Mouse (Mus musculus) stomach, postnatal 0 days (tissue): Measurements from ENCODE around the gene Gtf2ird2. TPM values are rescaled to one million over a fixed set of nuclear protein-coding genes. Genes with fewer than 3 reads are reported as not detected.
A peak's percentile ranks its signal among the peaks of the same experiment; 100 is the strongest.

Experiments used
- ATAC-seq: fragments of 200-750 bp; cut with Nextera tagmentation; 2 replicates; pipeline ENCODE4 v1.8.0; 2017; ENCODE audit not compliant: low FRiP score, low TSS enrichment
- DNase-seq: peaks from one replicate; pipeline ENCODE4 v3.0.0-alpha.2; 2016; ENCODE audit warnings: low spot score
- H3K27ac ChIP-seq: fragments of 300-500 bp; sonication (generic); replicated peaks from 2 replicates; pipeline ENCODE4 v1.5.1; 2014; ENCODE audit warnings: mild to moderate bottlenecking, control low read depth
- H3K27me3 ChIP-seq: fragments of 300-500 bp; sonication (generic); 2 replicates; pipeline ENCODE4 v1.6.1; 2014; ENCODE audit warnings: low read length; ENCODE audit not compliant: control insufficient read depth, insufficient read depth
- H3K36me3 ChIP-seq: fragments of 300-500 bp; sonication (generic); 2 replicates; pipeline ENCODE4 v1.6.1; 2014; ENCODE audit warnings: low read length, mixed read lengths; ENCODE audit not compliant: control insufficient read depth, insufficient read depth
- H3K4me1 ChIP-seq: fragments of 300-500 bp; sonication (generic); replicated peaks from 2 replicates; pipeline ENCODE4 v1.6.1; 2014; ENCODE audit warnings: antibody characterized with exemption; ENCODE audit not compliant: control insufficient read depth, insufficient read depth
- H3K4me2 ChIP-seq: fragments of 300-500 bp; sonication (generic); replicated peaks from 2 replicates; pipeline ENCODE4 v1.6.1; 2014; ENCODE audit warnings: low read depth, mild to moderate bottlenecking, control low read depth, moderate library complexity
- H3K4me3 ChIP-seq: fragments of 300-500 bp; sonication (generic); 2 replicates; pipeline ENCODE4 v1.5.1; 2014; ENCODE audit warnings: low read depth, low read length, control low read depth
- H3K9ac ChIP-seq: fragments of 300-500 bp; sonication (generic); 2 replicates; pipeline ENCODE4 v1.6.1; 2014; ENCODE audit warnings: mild to moderate bottlenecking, low read length, control low read depth, mixed read lengths
- H3K9me3 ChIP-seq: fragments of 300-500 bp; sonication (generic); 2 replicates; pipeline ENCODE4 v1.6.1; 2016; ENCODE audit warnings: low read length; ENCODE audit not compliant: control insufficient read depth
- CTCF ChIP-seq: IDR thresholded peaks from 2 replicates; pipeline ENCODE4 v1.5.1; 2016; ENCODE audit warnings: antibody characterized with exemption, low read depth, mild to moderate bottlenecking, moderate library complexity
- EP300 ChIP-seq: optimal IDR thresholded peaks from 2 replicates; pipeline ENCODE3; 2016; ENCODE audit warnings: antibody characterized with exemption
- WGBS: fragments of 180-500 bp; shearing (Covaris S2); extraction: QIAGEN DNeasy Blood & Tissue Kit; methylation state at CpG from one replicate; pipeline ENCODE4 v1.1.7; 2014; 5-methylcytosine and 5-hydroxymethylcytosine counted together
- polyA plus RNA-seq: library from polyadenylated mRNA; unstranded; fragments of >200 nt; fragmentation: Nextera tagmentation; extraction: Ambion mirVana; gene quantifications from 2 replicates; pipeline ENCODE4 v1.2.1, GENCODE M21; 2015

The Gtf2ird2 gene
- polyA plus RNA-seq, 1 experiment from 2014 or later, result 3.2 TPM

GRCm38 (mm10) chr5:134226946-134227345, 43.1 kb downstream of the Gtf2ird2 start:
- Histone ChIP-seq H3K9ac (no peak overlapping the region), H3K27ac (no peak overlapping the region), H3K4me3 (no peak overlapping the region), H3K4me1 (no peaks in the 10 kb centered on the region), H3K9me3 (no peaks in the 10 kb centered on the region), H3K27me3 (no peaks in the 10 kb centered on the region), H3K4me2 (no peak overlapping the region), H3K36me3 (no peaks in the 10 kb centered on the region)
- DNase-seq (no peak), ATAC-seq (no peak)
- TF ChIP-seq CTCF (no peak), EP300 (no peak)
- 49% methylated on average over 12 of the region's 12 CpGs for WGBS

- TF ChIP-seq CTCF, result peak; percentile 68
- no peak for TF ChIP-seq EP300
- ATAC-seq, result no peak
- Histone ChIP-seq H3K4me2 (no peak overlapping the region), H3K4me1 (no peaks in the 10 kb centered on the region), H3K36me3 (no peaks in the 10 kb centered on the region), H3K27ac (no peak overlapping the region), H3K9me3 (no peaks in the 10 kb centered on the region), H3K9ac (0 out of 2 replicates have a peak overlapping the region, but pooled peaks have one; percentile 18), H3K27me3 (no peaks in the 10 kb centered on the region), H3K4me3 (no peak overlapping the region)
- peak; percentile 57 for DNase-seq
- 39% methylated on average over 11 of the region's 11 CpGs for WGBS
Measured at GRCm38 (mm10) chr5:134227574-134228248, 43.9 kb downstream of the Gtf2ird2 start.

GRCm38 (mm10) chr5:134228249-134228638, 44.4 kb downstream of the Gtf2ird2 start:
- Histone ChIP-seq H3K9me3 (no peaks in the 10 kb centered on the region), H3K9ac (no peak overlapping the region), H3K27ac (no peak overlapping the region), H3K27me3 (no peaks in the 10 kb centered on the region), H3K4me2 (no peak overlapping the region), H3K4me3 (no peak overlapping the region), H3K36me3 (no peaks in the 10 kb centered on the region), H3K4me1 (no peaks in the 10 kb centered on the region)
- 80% methylated on average over 6 of the region's 6 CpGs for WGBS
- DNase-seq (no peak), ATAC-seq (no peak)
- no peak for TF ChIP-seq CTCF
- TF ChIP-seq EP300, result no peak

GRCm38 (mm10) chr5:134229391-134229790, 45.6 kb downstream of the Gtf2ird2 start, which contains the start of gene Ncf1:
Ncf1 (minus strand) TSS chr5:134229625.
- H3K27ac ChIP-seq, result no peak within 1 kb of the TSS
- no peaks in the 10 kb centered on the region for H3K9me3 ChIP-seq
- no peak within 1 kb of the TSS for H3K9ac ChIP-seq
- H3K4me3 ChIP-seq, result no peak within 1 kb of the TSS
- H3K36me3 ChIP-seq, result no peaks in the 10 kb centered on the region
- WGBS, result 83% methylated on average over 7 of the region's 7 CpGs
- no peak for TF ChIP-seq EP300
- no peak for TF ChIP-seq CTCF
- no peaks in the 10 kb centered on the region for H3K27me3 ChIP-seq
- no peak for ATAC-seq
- no peak for DNase-seq
- H3K4me2 ChIP-seq, result no peak within 1 kb of the TSS
- no peaks in the 10 kb centered on the region for H3K4me1 ChIP-seq

- ATAC-seq, result no peak
- no peaks in the 10 kb centered on the region; the same call in 1 of the 2 replicates for H3K4me1 ChIP-seq
- WGBS, result 69% methylated on average over 5 of the region's 5 CpGs
Measured at GRCm38 (mm10) chr5:134231376-134231775, 47.6 kb downstream of the Gtf2ird2 start.

GRCm38 (mm10) chr5:134232111-134232510, 48.3 kb downstream of the Gtf2ird2 start:
- Histone ChIP-seq H3K27ac (peak overlapping the region; percentile 50; the same call in 1 of the 2 replicates), H3K9me3 (no peaks in the 10 kb centered on the region), H3K36me3 (peaks cover 1% of the 10 kb centered on the region; the same call in 1 of the 2 replicates), H3K4me3 (no peak overlapping the region), H3K9ac (no peak overlapping the region), H3K4me1 (no peaks in the 10 kb centered on the region; the same call in 1 of the 2 replicates), H3K27me3 (no peaks in the 10 kb centered on the region), H3K4me2 (no peak overlapping the region)
- TF ChIP-seq EP300, result no peak
- no peak for TF ChIP-seq CTCF
- peak; percentile 61 for DNase-seq
- peak; percentile 58 for ATAC-seq
- WGBS, result 33% methylated on average over 6 of the region's 6 CpGs

More at GRCm38 (mm10) chr5:134231376-134231775, 47.6 kb downstream of the Gtf2ird2 start:
- Histone ChIP-seq H3K4me2 (no peak overlapping the region), H3K27me3 (no peaks in the 10 kb centered on the region), H3K9ac (no peak overlapping the region), H3K4me3 (no peak overlapping the region), H3K9me3 (no peaks in the 10 kb centered on the region), H3K36me3 (no peaks in the 10 kb centered on the region), H3K27ac (no peak overlapping the region)
- DNase-seq, result no peak
- no peak for TF ChIP-seq CTCF
- TF ChIP-seq EP300, result no peak
